Mouse (Mus musculus) spleen, adult 2 months (tissue): ENCODE results near the gene Hjurp. TPM values are rescaled to one million over a fixed set of nuclear protein-coding genes. Genes with fewer than 3 reads are reported as not detected.

Source experiments
- DNase-seq, 2 experiments: peaks; one replicate each; pipeline versions ENCODE4 v3.0.0 to v3.0.0-alpha.2; 2012 to 2021; ENCODE audit warnings: low spot score in 2 of 2, low read depth in 1 of 2
- H3K27ac ChIP-seq: fragments of 200-500 bp; 2 replicates; pipeline ENCODE4 v1.5.1; 2012; ENCODE audit warnings: low read length, inconsistent platforms; ENCODE audit not compliant: insufficient read depth
- H3K27me3 ChIP-seq: fragments of 200-500 bp; 2 replicates; pipeline ENCODE4 v1.6.1; 2012; ENCODE audit warnings: mild to moderate bottlenecking, moderate library complexity, low read length, inconsistent platforms; ENCODE audit not compliant: control insufficient read depth, insufficient read depth
- H3K36me3 ChIP-seq: fragments of 200-500 bp; 2 replicates; pipeline ENCODE4 v1.6.1; 2012; ENCODE audit warnings: mild to moderate bottlenecking, low read length, inconsistent platforms; ENCODE audit not compliant: control insufficient read depth, insufficient read depth
- H3K4me1 ChIP-seq: fragments of 200-500 bp; 2 replicates; pipeline ENCODE4 v1.6.1; 2011; ENCODE audit warnings: inconsistent platforms; ENCODE audit not compliant: control insufficient read depth, insufficient read depth, insufficient read length
- H3K4me3 ChIP-seq: fragments of 200-500 bp; 2 replicates; pipeline ENCODE4 v1.5.1; 2011; ENCODE audit warnings: mild to moderate bottlenecking, inconsistent platforms; ENCODE audit not compliant: insufficient read depth, insufficient read length; ENCODE audit errors: extremely low read depth
- CTCF ChIP-seq: fragments of 200-500 bp; IDR thresholded peaks from 2 replicates; pipeline ENCODE4 v1.5.1; 2011; ENCODE audit warnings: mild to moderate bottlenecking, inconsistent platforms; ENCODE audit not compliant: insufficient read depth, insufficient read length, insufficient replicate concordance; ENCODE audit errors: extremely low read depth
- POLR2A ChIP-seq: fragments of 200-500 bp; IDR thresholded peaks from 2 replicates; pipeline ENCODE4 v1.6.1; 2011; ENCODE audit warnings: low read depth, low read length, inconsistent platforms
- WGBS: fragments of 180-500 bp; shearing (Covaris S2); methylation state at CpG from one replicate; pipeline ENCODE4 v1.1.7; 2018; 5-methylcytosine and 5-hydroxymethylcytosine counted together
- polyA plus RNA-seq: library from polyadenylated mRNA; depleted of rRNA; stranded (reverse); fragments of >200 nt; gene quantifications from 2 replicates; pipeline ENCODE4 v1.2.3, GENCODE M21; 2012

Hjurp gene
- polyA plus RNA-seq, 1 experiment, result 47.2 TPM

GRCm38 (mm10) chr1:88310349-88310748, 32.9 kb upstream of the Hjurp start:
- Histone ChIP-seq H3K36me3 (no peaks in the 10 kb centered on the region), H3K4me3 (no peak overlapping the region), H3K27ac (no peak overlapping the region), H3K27me3 (no peaks in the 10 kb centered on the region), H3K4me1 (no peaks in the 10 kb centered on the region)
- 62% methylated on average over 3 of the region's 3 CpGs for WGBS
- no peak for DNase-seq
- no peak for TF ChIP-seq CTCF
- TF ChIP-seq POLR2A, result no peak

- WGBS, result 43% methylated on average over 3 of the region's 3 CpGs
- TF ChIP-seq POLR2A (no peak), CTCF (no peak)
- no peak for DNase-seq
- H3K27me3 ChIP-seq, result no peaks in the 10 kb centered on the region
- H3K4me1 ChIP-seq, result no peaks in the 10 kb centered on the region
- no peaks in the 10 kb centered on the region for H3K36me3 ChIP-seq
- H3K27ac ChIP-seq, result no peak overlapping the region
- H3K4me3 ChIP-seq, result no peak overlapping the region
Measured at GRCm38 (mm10) chr1:88309905-88310304, 32.5 kb upstream of the Hjurp start.

GRCm38 (mm10) chr1:88309020-88309419, 31.6 kb upstream of the Hjurp start:
- no peak for DNase-seq
- WGBS, result 46% methylated on average over 2 of the region's 2 CpGs
- TF ChIP-seq CTCF (no peak), POLR2A (no peak)

GRCm38 (mm10) chr1:88307180-88307579, 29.7 kb upstream of the Hjurp start:
- no peak for TF ChIP-seq CTCF
- no peak for TF ChIP-seq POLR2A
- H3K4me3 ChIP-seq, result no peak overlapping the region
- H3K36me3 ChIP-seq, result no peaks in the 10 kb centered on the region
- no peaks in the 10 kb centered on the region for H3K27me3 ChIP-seq
- WGBS, result 67% methylated on average over 12 of the region's 12 CpGs
- no peak overlapping the region for H3K27ac ChIP-seq
- DNase-seq, result no peak
- no peaks in the 10 kb centered on the region for H3K4me1 ChIP-seq

More at GRCm38 (mm10) chr1:88309020-88309419, 31.6 kb upstream of the Hjurp start:
- Histone ChIP-seq H3K4me1 (no peaks in the 10 kb centered on the region), H3K36me3 (no peaks in the 10 kb centered on the region), H3K27me3 (no peaks in the 10 kb centered on the region), H3K27ac (no peak overlapping the region), H3K4me3 (no peak overlapping the region)

GRCm38 (mm10) chr1:88306543-88306942, 29.1 kb upstream of the Hjurp start:
- Histone ChIP-seq H3K27me3 (no peaks in the 10 kb centered on the region), H3K27ac (no peak overlapping the region), H3K4me3 (no peak overlapping the region), H3K36me3 (no peaks in the 10 kb centered on the region), H3K4me1 (no peaks in the 10 kb centered on the region)
- no peak for DNase-seq
- TF ChIP-seq POLR2A (no peak), CTCF (no peak)
- WGBS, result 76% methylated on average over 1 of the region's 1 CpGs

- H3K27me3 ChIP-seq, result no peaks in the 10 kb centered on the region
- DNase-seq, result no peak
- TF ChIP-seq POLR2A (no peak), CTCF (no peak)
- H3K27ac ChIP-seq, result no peak overlapping the region
- 42% methylated on average over 6 of the region's 6 CpGs for WGBS
- no peak overlapping the region for H3K4me3 ChIP-seq
- H3K4me1 ChIP-seq, result no peaks in the 10 kb centered on the region
- H3K36me3 ChIP-seq, result no peaks in the 10 kb centered on the region
Measured at GRCm38 (mm10) chr1:88305018-88305795, 27.8 kb upstream of the Hjurp start.
